Mouse (Mus musculus) urinary bladder, adult 18-20 months (tissue): ENCODE results near the gene Lbp.

Source experiments
- DNase-seq, 2 experiments: peaks; one replicate each; pipeline ENCODE4 v3.0.0; 2022; ENCODE audit warnings: low spot score in 2 of 2, mixed read lengths in 2 of 2

The Lbp gene

DNA sequence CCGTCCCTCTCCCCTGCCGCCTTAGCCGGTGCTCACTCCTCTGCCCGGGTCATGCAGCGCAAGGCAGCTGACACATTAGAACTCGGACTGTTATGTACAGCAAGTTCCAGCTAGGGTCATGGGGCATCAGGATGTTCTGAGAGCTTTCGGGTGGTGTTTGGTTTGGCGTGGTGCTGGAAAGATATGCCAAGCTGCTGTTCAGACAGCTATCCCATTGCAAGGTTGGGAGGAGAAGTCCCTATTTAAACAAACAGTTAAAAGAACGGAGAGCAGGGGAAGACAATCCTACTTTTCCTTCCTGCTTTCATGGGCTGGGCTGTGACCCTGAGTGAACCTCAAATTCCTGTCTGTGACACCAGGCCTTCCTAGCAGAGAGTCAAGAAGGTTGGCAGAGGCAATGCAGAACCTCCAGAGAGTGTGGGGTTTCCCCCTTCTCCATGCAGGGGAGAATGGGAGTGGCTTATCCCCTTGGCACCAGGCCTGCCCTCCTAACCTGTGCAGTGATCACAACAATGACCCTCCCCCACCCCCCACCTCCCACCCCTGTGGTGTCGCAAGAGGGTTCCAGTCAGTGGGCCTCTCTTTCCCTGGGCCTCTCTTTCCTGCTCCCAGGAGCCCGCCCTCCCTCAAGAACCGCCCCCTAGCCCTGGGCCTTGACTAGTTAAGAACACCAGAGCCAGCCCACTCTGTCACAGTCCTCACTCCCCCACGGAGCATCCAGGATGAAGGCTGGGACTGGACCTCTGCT lies at the start of gene Lbp:
Lbp (plus strand) TSS at position 546 of the 748 bp plus-strand sequence.
- peak; percentile 16 to 56 for DNase-seq

DNA sequence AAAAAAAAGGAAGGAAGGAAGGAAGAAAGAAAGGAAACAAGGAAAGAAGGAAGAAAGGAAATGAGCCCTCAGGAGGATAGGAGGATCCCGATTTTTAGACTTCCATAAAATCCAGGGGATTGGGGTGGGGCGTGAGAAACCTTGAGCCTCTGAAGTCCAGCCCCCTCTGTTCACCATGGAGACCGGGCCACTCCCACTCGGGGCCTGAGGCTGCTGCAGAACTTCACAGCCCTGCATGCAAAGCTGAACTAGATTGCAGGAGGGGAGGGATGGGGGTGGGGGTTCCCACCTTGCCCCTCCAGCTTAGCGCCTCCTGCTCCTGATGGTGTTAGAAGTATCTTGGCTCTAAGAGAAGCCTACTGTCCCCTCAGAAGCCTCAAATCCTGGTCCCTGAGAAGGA lies 49.4 kb upstream of the Lbp start:
- no peak for DNase-seq

DNA sequence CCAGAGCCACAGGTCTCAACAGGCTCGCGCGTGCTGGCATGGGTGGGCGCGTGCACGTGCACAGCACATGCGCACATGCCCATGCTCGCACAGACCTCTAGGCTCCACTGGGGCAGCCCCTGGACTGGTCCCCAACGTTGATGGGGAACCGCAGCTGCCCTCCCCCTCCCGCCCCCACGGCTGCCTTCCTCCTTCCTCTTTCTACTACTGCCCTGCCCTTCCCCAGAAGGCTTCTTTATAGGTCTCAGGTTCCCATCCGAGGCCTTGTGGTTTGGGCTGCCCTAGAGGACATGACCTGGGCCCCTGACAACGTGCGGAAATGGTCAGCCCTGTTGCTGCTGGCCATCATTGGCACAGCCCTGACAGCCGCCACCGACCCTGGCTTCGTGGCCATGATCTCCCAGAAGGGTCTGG lies 48.3 kb upstream of the Lbp start, which contains the start of gene Bpi:
Bpi (plus strand) TSS at position 90 of the 414 bp plus-strand sequence.
- DNase-seq = no peak

DNA sequence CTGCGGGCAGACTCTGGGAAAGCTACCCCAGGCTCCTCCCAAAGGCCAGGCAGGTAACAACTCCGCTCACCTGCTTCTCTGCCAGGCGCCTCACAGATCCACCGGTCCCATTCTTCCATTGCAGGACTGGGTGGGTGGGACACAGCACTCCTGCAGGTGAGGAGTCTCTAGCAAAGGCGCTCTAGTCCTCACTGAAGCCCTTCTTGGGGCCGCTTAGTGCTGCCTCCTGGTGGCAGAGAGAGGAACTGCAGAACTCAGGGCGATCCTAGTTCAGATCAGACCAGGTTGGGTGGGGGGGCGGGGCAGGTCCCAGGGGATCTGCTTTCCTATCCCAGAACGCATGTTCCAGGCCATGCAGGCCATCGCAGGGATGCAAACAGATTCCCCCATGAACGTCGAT lies 47.5 kb upstream of the Lbp start:
- peak; percentile 18 to 41 for DNase-seq

DNA sequence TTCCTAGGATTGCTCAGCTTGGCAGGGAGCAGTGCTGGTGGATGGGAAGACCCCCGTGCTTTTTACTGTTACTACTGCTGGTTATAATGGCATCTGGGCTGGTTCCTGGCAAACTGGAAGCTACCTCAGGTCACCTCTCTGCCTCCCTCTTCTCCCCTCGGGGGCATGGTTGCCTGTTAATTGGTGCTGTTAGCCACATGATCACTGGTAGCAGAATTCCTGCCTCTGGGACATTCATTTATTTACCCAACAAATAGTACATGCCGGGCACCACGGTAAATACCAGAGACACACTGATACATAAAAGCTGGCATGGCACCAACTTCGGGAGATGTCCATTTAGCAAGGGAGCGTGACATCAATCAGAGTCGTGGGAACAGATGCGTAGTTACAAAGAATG lies 46.8 kb upstream of the Lbp start:
- DNase-seq = no peak

DNA sequence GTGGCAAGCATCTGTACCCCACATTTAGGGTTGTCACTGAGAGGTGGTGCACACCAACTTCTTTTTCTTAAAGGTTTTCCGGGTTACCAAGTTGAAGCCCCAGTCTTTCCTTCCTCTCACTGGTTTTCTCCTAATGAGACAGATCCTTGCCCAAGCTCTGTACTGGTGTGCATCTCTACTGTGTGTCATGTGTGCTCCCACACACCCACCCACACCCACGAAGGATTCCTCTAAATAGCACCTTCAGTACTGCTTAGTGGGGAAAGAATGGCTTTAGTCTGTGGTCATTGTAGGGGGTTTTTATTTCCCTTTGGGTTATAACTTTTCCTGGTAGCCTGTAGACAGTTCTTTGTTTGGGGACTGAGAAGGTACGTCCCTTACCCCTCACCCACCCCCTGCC lies 41.4 kb upstream of the Lbp start:
- DNase-seq = no peak

DNA sequence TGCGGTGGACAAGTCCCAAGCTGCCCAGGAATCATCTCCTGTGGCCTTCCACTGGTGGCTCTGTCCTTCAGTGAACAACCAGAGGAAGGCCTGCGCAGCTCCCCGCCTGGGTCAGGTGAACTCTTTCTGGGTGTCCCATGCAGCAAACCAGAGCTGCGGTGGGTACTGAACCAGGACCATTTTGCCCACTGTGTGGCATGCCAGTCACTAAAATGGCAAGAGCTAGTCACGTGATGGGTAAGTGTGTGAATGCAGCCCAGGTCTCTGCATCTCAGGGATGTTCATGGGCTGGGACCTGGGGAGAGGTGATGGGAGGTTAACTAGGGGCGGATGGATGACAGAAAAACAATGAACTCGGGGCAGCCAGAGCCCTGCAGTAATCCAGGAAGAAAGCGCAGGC lies 36.3 kb upstream of the Lbp start:
- DNase-seq = no peak

DNA sequence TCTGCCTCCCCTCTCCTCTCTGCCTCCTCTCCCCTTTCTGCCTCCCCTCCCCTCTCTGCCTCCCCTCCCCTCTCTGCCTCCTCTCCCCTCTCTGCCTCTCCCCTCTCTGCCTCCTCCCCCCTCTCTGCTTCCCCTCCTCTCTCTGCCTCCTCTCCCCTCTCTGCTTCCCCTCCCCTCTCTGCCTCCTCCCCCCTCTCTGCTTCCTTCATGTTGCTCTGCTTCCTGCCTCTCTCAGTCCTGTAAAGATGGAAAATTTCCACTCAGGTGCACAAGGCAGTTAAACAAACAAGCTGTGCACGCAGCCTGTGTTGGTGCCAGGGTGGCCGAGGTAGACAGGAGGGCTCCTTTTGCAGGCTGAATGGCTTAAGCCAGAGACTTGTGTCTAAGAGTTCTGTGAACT lies 32.6 kb upstream of the Lbp start:
- no peak for DNase-seq

DNA sequence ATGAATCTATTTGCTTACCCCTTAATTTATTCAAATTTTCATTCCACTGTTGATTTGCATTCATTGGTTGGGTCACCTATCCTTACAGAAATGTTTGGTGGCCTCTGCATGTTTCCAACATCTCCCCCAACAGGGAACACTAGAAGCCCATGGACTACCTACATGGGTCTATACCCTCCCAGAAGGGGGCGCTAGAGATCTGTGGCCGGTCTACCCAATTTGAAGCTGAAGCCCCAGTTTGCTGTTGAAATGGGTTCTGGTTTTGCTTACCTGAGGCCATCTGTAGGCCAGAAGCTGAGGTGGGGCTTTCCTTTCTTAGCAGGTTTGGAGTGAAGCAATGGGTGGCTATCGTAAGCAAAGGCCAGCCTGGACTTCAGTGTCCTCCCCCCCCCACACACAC lies 30.9 kb upstream of the Lbp start:
- no peak for DNase-seq

DNA sequence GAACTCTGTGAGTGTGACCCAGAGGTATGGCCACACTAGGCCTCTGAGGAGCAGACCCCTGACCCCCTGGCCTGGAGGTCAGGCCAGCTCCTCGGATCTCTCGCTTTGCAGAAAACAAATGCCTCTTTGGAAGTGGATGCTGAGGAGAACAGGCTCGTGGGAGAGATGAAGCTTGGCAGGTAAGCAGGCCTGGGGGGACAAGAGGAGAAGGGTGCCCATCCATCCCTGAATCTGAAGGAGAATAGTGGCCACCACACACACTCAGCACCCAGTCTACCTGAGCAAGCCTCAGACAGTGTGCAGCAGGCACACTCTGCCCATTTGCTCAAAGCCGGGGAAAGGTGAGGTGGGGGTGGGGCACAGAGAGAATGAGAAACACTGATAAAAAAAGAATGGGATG lies 30.5 kb upstream of the Lbp start:
- DNase-seq = no peak

DNA sequence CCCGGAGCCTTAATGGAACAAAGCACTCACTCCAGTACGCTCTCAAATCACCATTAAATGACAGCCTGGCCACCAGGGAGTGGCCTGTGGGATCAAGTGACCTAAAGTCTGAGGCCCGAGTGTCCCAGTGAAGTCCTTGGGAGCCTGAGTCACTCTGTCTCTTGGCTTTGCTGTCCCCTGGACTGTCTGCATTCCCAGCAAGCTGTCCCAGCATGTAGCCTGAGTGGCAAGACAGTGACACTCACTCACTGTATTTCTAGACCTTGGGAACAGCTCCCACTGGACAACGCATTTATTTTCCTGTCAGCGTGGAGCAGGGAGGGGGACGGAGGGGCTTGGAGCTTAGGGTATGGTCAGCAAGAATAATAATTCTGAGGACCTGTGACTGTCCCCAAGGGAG lies 29.8 kb upstream of the Lbp start:
- DNase-seq = no peak

DNA sequence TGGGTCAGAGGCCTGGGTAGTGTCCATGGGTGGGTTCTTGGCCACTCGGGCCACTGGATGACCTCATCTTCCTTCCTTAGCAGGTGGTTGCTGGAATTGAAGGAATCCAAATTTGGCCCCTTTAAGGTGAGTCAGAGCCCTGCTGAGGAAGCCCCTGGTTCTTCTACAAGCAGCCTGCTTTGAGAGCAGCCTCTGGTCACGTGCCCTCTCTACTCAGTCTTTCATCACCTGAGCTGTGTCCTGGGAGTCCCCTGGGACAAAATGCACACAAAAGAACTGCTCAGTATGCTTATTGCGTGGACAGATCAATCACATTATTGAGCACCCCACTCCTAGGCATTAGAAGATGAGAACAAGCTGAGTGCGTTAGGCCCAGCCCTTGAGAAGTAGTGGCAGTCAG lies 29.4 kb upstream of the Lbp start:
- no peak for DNase-seq

DNA sequence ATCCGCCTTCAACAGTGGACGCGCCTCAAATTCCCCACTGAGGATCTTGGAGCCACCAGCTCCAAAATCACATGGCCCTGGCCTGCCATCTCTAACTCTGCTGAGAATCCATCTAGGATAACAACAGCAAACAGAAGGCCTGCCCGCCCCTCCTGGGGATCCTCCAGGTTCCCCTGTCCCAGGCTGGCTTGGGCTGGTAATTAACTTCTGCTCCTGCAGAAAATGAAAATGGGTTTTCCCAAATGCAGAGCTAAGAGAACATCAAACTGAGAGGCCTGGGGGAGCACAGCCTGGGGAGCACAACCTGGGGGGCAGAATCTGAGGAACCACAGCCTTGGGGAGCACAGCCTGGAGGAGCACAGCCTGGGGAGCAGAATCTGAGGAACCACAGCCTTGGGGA lies 26.6 kb upstream of the Lbp start:
- DNase-seq = no peak

DNA sequence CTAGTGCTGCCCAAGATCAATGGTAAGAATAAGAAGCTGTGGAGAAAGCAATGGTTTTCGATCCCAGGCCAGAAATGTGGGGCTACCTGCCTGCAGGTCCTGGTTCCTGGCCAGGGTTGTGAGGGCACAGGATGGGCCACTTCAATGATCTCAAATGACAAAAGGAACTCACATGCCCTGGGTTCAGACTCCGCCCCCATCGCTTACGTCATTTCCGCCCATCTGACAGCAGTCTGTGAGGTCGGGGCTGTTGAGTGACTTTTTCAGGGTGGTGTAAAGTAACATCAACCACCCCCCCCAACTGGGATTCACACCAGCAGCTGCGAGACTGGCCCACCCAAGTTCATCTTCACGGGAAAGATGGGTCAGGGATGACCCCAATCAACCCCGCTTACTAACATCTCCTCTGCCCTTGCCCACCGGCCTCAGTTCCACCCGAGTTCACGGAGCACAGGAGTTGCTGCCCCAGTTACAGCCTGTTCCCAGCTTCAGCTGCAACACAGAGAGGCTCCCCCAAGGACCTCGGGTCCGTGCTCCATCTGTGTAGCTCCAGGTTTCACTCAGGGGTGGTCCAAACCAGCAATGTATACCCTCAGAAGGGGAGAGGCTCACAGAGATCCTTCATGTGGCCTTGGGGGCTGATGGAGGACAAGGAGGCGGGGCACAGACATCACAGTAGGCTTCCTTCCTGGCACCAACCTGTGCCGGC lies 24.6 kb upstream of the Lbp start:
- DNase-seq = no peak

DNA sequence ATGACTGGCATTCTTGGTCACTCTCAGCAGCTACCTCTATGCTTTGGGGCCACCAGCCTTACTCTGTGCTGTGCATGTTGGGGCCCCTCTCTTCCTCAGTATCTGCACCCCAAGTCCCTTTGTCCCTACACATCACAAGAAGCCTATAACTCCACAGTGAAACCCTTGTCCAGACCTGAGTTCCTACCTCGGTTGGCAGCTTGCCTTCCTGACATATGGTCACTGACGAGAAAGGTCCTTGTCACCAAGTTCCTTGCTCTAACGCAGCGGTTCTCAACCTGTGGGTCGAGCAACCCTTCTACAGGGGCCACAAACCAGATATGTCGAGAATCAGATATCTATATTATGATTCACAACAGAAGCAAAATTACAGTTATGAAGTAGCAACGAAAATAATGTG lies 23.2 kb upstream of the Lbp start:
- no peak for DNase-seq

DNA sequence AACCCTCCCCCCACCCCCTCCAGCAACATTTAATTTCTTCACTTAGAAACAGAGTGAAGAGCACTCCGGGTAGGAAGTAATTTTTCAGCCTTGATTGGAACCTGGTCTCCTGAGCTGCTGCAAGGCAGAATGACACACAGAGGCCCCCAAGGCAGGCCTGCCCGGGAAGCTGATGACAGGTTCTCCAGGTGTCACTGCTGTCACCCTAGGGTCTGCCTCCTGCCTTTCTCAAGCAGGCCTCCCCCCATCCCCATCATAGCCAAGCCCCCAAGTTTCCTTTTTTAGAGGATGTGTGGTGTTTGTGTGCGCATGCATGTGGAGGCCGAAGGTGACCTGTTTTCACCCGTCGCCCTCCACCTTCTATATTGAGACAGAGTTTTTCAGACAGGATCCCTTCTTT lies 22.5 kb upstream of the Lbp start:
- DNase-seq = no peak

DNA sequence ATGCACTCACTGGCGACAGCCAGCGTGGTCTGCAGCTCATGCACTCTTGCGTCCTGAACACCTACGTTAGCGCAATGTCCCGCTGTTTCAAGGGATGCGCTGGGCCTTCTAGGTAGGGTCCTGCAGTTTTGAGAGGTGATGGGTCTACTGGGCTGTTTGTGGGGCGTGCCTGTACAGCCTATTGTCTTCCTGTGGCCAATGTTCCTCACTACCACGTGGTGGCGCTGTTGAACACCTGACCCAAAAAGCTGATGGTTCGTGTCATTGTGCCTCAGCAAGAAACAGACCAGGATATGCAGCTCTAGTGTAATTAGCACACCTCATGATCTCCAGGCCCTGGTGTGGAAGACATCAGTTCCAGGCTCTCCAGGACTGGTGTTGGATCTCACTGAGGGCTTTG lies 21.7 kb upstream of the Lbp start:
- DNase-seq = peak; percentile 25 to 39

DNA sequence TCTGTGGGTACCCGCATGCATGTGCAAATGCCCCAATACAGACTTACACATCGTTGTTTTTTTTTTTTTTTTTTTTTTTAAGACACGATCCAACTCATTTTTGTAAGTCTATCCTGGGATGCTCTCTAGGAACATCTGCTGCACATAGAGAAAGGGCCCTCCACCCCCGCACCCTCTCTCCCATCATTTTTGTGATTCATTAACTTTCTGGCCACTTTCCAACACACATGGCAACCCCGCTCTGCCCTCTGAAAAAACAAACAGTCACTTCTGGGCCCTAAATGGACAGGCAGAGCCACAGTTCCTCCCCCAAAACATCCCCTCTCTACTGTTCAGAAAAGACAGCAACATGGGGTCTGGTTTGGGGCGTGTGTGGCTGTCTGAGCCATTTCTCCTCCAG lies 20.6 kb upstream of the Lbp start:
- no peak for DNase-seq

DNA sequence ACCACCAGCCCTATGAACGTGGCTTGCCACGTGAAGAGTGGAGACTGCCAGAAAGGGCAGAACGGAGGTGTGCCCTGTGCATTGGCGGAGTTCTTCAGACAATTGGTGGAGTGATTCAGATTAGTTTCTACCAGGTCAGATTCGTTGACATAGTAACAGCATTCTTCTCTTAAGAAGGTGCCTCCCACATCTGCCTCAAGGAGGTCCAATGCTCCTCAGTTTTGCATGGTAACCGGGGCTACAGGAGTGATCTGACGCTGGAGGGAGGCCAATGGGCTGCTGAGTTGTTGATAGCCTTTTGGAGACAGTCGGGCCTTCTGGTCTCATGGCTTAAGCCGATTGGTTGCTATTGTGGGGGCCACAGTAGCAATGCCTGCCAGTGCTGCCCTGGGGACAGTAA lies 10.6 kb upstream of the Lbp start:
- DNase-seq = no peak

DNA sequence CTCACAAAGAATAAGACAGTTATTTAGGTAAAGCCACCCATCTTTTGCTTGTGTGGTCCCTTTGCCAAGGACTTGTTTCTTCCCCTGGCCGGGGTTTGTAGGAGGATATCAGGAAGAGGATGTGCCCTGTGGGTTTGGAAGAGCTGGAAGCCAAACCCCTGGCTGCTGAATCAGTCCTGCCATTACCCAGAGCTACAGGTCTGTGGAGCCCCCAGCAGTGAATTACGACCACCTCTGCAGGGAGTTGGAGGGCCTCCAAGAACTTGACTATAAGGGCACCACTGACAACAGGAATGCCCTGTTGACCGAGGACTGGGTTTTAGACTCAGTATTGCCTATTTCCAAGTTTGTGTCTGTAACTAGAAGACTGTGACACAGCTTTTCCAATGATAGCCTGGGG lies 7.1 kb upstream of the Lbp start:
- DNase-seq = no peak

DNA sequence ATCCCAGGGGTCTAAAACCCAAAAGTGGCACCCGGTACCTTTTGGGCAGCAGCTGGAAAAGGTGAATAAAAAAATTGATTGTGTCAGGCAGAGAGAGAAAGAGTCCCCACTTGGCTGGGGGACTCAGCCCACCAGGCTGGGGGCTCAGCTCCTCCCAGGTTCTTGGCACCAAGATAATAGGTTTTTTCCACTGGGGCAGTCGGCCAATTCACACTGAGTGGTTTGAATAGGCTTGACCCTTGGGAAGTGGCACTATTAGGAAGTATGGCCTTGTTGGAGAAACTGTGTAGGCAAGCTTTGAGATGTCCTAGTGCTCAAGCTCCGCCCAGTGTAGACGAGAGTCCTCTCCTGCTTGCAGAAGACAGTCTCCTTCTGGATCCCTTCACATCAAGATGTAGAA lies 6.6 kb upstream of the Lbp start:
- no peak for DNase-seq

DNA sequence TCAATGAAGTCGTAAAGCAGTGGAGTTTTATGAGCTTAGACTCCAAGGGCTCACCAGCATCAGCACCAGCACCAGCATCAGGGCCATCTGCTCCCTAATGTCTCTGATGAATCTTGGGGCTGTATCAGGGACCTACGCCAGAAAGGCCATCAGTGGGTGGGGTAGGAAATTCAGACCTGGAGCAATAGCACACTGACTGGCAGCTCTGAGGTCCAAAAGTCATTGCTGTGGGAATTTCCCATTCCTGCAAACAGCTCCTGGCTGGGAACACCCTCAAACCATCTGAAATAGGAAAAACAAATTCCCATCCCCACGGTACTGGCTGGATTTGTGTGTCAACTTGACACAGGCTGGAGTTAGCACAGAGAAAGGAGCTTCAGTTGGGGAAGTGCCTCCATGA lies 3.5 kb upstream of the Lbp start:
- no peak for DNase-seq

DNA sequence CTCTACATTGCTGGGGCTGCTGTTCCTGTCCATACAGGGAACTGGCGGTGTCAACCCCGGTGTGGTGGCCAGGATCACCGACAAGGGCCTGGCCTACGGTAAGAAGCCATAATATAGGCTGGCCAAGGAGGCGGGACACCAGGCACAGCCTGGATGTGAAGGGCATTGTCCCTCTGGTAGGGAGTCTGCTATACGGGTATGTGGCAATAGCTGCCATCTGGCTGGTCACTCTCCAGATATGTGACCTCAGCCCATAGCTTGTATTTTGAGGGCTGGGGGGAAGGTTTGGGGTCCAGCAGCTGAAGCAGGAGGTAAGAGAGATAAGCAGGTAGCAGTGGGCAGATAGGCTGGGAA lies 380 bp downstream of the Lbp start:
- DNase-seq = no peak

DNA sequence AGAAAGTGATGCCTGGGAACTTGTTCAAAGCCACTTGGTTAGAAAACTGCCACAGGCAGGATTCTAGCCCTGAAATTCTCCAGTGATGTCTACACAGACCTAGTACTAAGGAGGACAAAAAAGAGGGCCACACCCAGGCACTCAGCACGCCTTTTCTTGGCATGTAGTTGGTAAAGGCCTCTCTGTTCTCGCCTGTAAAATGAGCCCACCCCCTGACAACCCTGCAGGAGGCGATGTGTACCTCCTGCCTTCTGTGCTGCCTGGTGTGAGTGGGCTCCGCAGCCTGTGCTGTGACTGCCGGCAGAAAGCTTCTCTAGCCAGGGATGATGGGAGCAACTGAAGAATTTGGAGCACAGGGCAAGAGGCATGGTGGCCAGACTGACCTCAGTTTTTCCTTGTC lies 2.0 kb downstream of the Lbp start:
- no peak for DNase-seq
